Mouse (Mus musculus) layer of hippocampus, postnatal 25 days (tissue): ENCODE data around the gene Slamf9. TPM values are rescaled to one million over a fixed set of nuclear protein-coding genes. Genes with fewer than 3 reads are reported as not detected.

Source experiments
- DNase-seq, 2 experiments: peaks; one replicate each; pipeline ENCODE4 v3.0.0; 2022; ENCODE audit warnings: mixed read lengths in 2 of 2, low spot score in 1 of 2; ENCODE audit errors: extremely low spot score in 1 of 2
- total RNA-seq, 2 experiments: library from RNA; stranded (reverse); gene quantifications; 2 replicates each; pipeline ENCODE4 v1.2.3; 2021

Slamf9 gene
- total RNA-seq, 2 experiments from 2014 or later: not detected

- no peak for DNase-seq
Measured at GRCm38 (mm10) chr1:172509983-172510382, 34.8 kb downstream of the Slamf9 start.

DNA sequence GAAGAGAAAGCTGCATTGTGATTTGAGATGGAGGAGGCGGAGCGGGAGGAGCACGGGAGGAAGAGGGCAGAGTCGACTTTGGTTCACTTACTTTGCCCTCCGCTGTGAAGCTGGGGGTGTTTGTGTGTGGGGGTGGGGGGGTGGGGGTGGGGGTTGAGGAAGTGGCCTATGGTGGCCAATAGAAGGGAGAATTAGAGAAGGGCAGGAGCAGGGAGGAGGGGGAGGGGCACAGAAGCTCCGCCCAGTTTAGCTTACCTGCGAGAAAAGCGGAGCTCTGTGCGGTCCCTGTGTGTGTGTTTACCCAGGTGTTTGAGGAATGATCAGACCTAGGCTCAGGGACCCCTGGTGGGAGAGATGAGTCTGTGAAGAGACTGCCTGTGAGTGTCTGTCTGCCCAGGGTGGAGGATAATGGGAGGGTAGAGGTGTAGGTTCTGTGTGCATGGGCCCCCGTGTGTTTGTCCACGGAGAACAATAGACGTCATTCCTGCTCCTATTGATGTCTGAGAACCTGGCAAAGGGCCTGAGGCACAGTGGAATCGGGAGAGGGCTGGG, 35.3 kb downstream of the Slamf9 start:
- no peak for DNase-seq

GRCm38 (mm10) chr1:172512962-172513361, 37.8 kb downstream of the Slamf9 start:
- DNase-seq: no peak

DNA sequence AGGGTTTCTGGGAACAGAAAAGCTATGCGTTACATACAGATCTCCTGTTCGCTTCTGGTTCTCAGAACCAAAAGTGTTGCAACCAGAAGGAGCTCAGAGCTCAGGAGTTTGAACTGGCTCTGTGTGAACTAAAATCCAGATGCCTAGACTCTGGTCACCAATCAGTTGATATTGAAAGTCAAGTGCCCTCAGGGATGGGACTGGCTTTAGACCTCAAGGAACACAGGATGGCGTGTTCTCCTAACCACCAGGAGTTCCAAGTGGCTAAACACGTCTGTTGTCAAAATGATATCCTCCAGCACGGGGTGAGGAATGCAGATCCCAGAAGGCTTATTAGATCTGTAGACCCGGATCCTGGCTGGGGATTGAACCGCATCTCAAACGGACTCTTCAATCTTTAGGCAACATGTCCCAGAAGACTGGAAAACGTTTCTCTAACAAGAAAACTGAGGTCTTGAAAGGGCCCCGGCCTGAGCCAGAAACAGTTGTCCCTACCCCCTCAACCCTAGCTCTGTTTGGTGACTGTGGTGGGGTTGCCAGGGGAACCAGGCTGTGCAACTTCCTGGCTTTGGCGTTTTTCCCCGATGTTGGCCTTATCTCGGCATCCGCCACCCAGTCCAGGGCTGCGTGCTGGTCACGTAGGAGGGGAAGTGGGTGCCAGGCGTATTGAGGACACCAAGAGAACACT, 38.5 kb downstream of the Slamf9 start:
- DNase-seq: no peak

- no peak for DNase-seq
Measured at GRCm38 (mm10) chr1:172514213-172514529, 39.0 kb downstream of the Slamf9 start.

- DNase-seq: no peak
Measured at GRCm38 (mm10) chr1:172514551-172515268, 39.6 kb downstream of the Slamf9 start.

DNA sequence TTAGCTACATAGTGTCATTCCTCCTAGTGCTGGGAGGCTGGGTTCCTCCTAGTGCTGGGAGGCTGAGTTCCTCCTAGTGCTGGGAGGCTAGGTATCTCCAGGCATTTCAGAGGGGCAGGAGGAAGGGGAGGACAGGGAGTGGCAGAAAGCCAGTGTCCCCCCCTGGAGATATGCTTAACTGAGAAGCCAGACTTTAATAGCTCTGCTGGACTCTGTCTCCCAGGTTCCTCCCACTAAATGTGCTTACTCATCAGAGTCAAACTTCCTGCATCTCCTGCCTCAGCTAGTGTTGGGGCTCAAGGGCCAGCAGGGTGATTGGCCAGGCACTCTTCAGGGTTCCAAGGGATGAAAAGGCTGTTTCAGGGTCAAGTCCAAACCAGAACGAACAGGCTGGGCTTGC, 40.2 kb downstream of the Slamf9 start:
- DNase-seq: no peak

GRCm38 (mm10) chr1:172518013-172518412, 42.9 kb downstream of the Slamf9 start:
- DNase-seq: no peak

- no peak for DNase-seq
Measured at GRCm38 (mm10) chr1:172519644-172520043, 44.5 kb downstream of the Slamf9 start.

DNA sequence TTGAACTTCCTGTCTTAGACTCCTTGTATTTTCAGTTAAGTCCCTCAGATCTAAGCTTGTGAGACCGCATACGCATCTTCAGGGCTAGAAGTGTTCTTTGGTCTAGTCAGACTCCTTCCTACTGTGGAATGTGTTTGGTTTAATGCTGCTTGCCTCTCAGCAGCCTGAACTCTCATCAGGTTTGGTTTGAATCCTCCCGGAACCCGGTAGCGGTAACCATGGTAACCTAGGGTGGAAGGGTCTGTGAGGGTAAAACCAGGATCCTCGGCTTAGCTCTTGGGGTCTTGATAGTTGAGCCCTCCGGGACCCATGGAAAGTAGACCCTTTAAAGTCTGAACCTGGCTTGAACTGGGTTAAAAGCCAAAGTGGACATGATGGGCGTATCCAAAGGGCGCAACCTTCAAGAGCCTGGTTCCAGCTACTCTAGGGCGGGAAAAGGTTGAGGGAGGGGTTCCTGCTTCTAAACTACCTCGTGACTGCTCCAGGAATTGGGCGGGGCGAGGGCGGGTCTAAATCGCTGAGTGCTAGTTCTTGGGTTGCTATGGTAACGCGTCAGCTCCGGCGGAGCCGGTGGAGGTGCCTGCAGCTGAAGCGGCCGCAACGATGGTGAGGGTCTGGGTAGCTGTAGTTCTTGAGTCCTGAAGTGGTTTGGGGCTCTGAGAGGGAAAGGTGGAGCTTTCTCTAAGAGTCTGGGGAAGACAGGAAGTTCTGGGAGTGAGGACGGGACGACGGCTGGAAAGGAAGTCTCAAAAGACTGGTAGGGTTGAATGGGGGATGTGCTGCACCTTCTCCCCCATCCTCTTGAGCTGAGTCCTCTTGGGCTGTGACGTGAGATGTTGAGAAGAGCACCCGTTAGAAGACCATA, 45.6 kb downstream of the Slamf9 start, which contains the start of gene Cfap45:
Gene Cfap45 (plus strand): TSS at position 226 of the 865 bp plus-strand sequence.
- peak; percentile 48 to 54 for DNase-seq

DNA sequence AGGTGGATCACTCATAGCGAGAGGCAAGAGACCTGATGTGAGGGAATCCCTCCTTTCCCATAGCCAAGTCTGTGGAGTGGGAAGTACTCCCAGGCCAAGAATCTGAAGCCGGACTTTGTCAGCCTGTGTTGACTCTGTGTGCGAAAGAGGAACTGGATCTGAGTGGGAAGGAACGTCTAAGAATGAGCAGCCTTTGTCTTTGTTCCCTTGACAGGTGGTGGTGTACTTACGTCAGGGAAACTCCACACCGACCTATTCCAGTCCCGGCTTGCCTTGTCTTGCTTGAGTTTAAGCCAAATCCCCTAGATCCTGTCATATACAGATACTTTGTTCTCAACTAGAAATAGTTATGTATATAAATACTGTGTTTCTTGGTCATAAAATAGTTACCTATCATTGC, 47.4 kb downstream of the Slamf9 start:
- DNase-seq: no peak

DNA sequence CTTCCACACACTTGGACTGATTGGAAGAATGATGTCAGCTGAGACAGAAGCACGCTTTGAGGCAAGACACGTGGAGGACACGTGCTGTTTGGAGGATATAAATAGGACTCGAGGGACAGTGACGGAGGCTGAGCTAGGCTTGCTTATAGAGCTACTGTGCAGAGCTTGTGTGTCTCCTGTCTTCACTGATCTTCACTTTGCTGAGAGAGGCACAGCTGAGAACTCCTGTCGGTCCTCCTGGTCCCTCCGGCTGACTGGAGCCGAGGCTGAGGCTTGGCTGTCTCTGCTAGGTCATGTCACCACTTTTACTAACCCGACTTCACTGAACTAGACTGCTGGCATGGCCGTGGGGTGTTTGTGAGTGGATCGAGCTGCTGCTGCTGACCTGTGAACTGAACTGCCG, 48.5 kb downstream of the Slamf9 start:
- DNase-seq: no peak

DNA sequence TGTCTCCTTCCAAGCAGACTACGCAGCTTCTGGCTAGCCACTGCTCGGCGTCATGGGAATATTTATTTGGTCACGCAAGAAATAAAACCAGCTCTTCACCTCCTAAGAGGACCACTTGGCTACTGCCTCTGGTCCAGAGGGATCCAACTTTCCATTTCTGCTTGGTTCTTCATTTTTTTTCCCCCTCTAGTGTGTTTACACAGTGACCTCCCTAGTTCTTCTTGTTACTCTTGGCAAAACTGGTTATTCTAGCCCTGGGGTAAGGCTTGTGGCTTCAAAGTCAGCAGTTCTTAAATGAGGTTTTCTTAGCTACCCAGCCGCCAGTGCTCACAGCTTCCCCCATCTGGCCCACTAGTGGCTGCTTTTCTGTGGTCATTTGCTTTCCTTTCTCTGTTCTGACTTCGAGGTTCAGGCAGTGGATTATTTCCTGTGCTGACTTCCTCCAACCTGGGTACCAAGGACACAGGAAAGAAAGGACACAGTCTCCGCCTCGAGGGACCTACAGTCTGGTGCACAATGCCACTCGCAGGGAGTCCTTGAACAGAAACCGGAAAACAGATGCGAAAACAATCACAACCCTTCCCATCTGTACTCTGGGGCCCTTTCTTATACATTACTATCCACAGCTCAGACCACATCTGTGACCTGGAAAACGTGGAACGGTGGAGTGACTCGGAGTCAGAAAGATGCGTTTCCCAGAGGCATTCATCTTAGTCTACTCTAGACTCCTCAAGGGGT, 50.0 kb downstream of the Slamf9 start:
- DNase-seq: no peak

DNA sequence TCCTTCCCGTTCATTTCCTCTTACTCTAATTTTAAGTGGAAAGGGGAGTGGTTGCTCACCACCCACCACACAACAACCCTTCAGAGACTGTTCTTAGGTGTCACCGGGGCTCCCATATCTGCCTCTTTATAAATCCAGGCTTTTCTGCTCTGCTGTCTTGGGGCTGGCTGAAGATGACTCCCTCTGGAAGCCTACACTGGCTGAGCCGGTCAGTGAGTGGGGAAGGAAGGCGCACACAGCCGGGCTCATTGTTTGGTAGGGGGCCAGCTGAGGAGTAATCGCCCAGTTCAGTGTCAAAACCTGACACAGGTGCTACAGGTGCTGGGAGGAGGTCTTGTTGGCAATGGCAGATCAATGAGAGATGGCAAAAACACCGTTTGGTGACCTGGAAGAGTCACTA, 50.8 kb downstream of the Slamf9 start:
- DNase-seq: no peak

- no peak for DNase-seq
Measured at GRCm38 (mm10) chr1:172526380-172527081, 51.4 kb downstream of the Slamf9 start.

DNA sequence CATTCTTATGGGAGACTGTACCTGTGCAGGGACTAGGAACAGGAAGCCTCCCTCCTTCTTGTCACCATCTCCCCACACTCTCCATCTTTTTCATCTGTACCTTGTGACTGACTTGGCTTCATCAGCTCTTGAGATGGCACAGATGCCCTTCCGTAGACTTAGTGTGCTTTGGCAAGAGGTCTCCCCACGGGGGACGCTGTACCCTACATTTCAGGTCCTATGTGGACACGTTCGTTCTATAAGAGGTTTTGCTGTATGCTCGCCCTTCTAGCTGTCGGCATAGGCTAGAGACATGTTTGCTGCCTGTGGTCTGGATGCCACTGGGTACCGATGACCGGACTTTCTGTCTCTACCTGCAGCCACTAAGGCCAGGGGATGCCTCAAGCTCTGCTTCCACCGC, 52.3 kb downstream of the Slamf9 start:
- DNase-seq: no peak
